Mouse (Mus musculus) ovary, adult 2 months (tissue): ENCODE data around the gene Rbm24. TPM values are rescaled to one million over a fixed set of nuclear protein-coding genes. Genes with fewer than 3 reads are reported as not detected.

ENCODE experiments used
- polyA plus RNA-seq: library from polyadenylated mRNA; depleted of rRNA; stranded (reverse); fragments of >200 nt; gene quantifications from 2 replicates; pipeline ENCODE4 v1.2.3, GENCODE M21; 2012; rRNA removed

Rbm24 gene
- 101 and 120 TPM in 2 replicates for polyA plus RNA-seq

DNA sequence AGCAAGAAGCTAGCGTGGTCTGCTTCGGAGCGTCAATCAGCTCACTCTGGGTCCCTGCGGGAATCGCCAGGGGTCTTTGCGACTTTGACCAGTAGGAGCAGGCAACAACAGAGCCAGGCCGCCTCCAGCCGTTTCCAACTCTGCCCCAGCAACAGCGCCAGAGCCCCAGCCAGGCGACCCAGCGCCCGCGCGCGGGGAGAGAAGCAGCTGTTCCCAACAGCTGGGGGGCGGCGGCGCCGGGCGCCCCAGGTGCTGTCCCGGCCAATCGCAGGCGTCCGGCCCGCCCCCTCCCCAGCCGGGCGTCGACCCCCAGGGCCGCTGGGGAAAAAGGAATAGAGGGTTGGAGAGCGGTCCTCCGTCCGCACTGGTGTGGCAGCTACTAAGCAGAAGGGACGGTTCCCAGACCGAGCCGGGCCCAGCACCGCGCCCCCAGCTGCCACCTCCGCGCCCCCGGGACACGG is at the start of gene Rbm24:
Gene Rbm24 (plus strand): TSS at position 294 of the 461 bp plus-strand sequence.

Other genes starting within 250 kb of the Rbm24 start
- gene Stmnd1, start 144.7 kb upstream of the Rbm24 start, polyA plus RNA-seq, result 0.88 and 1.8 TPM in 2 replicates
- 18.7 and 23.6 TPM in 2 replicates for gene Cap2, start 83.4 kb downstream of the Rbm24 start, polyA plus RNA-seq